Mouse (Mus musculus) liver, embryonic 13.5 days (tissue): Measurements from ENCODE around the gene Mettl27. TPM values are rescaled to one million over a fixed set of nuclear protein-coding genes. Genes with fewer than 3 reads are reported as not detected.
"Not testable (repeated sequence)": the region's sequence is repeated elsewhere in the genome, so short reads cannot be mapped to it uniquely, and the experiment has no call there.

Source experiments
- ATAC-seq: fragments of 200-750 bp; cut with Nextera tagmentation; 2 replicates; pipeline ENCODE4 v1.8.0; 2017; ENCODE audit warnings: low read depth, mild to moderate bottlenecking, moderate number of reproducible peaks, moderate library complexity
- DNase-seq: peaks from one replicate; pipeline ENCODE4 v3.0.0; 2022
- H3K27ac ChIP-seq: fragments of 300-500 bp; sonication (generic); 2 replicates; pipeline ENCODE4 v1.5.1; 2015; ENCODE audit warnings: moderate library complexity, mild to moderate bottlenecking, inconsistent platforms
- H3K27me3 ChIP-seq: fragments of 300-500 bp; sonication (generic); 2 replicates; pipeline ENCODE4 v1.6.1; 2015; ENCODE audit warnings: mild to moderate bottlenecking, inconsistent platforms
- H3K36me3 ChIP-seq: fragments of 300-500 bp; sonication (generic); 2 replicates; pipeline ENCODE4 v1.6.1; 2015; ENCODE audit warnings: mild to moderate bottlenecking, inconsistent platforms
- H3K4me1 ChIP-seq: fragments of 300-500 bp; sonication (generic); replicated peaks from 2 replicates; pipeline ENCODE4 v1.6.1; 2015; ENCODE audit warnings: inconsistent platforms
- H3K4me2 ChIP-seq: fragments of 300-500 bp; sonication (generic); 2 replicates; pipeline ENCODE4 v1.6.1; 2015; ENCODE audit warnings: inconsistent platforms, mild to moderate bottlenecking, moderate library complexity
- H3K4me3 ChIP-seq: fragments of 300-500 bp; sonication (generic); replicated peaks from 2 replicates; pipeline ENCODE4 v1.5.1; 2015; ENCODE audit warnings: mild to moderate bottlenecking, inconsistent platforms
- H3K9ac ChIP-seq: fragments of 300-500 bp; sonication (generic); 2 replicates; pipeline ENCODE4 v1.6.1; 2015; ENCODE audit warnings: mild to moderate bottlenecking, inconsistent platforms
- H3K9me3 ChIP-seq: fragments of 300-500 bp; sonication (generic); replicated peaks from 2 replicates; pipeline ENCODE4 v1.6.1; 2016; ENCODE audit warnings: inconsistent platforms
- WGBS: fragments of 180-500 bp; shearing (Covaris S2); methylation state at CpG from one replicate; pipeline ENCODE4 v1.1.7; 2015; ENCODE audit not compliant: insufficient replicate concordance; 5-methylcytosine and 5-hydroxymethylcytosine counted together
- polyA plus RNA-seq: library from polyadenylated mRNA; unstranded; fragments of >200 nt; fragmentation: Nextera tagmentation; extraction: Ambion mirVana; gene quantifications from 2 replicates; pipeline ENCODE4 v1.2.1, GENCODE M21; 2015

The Mettl27 gene
- polyA plus RNA-seq, 1 experiment from 2014 or later = 12.2 TPM

- ATAC-seq (peak; percentile 37), DNase-seq (peak; percentile 53)
- 37% methylated on average over 8 of the region's 8 CpGs for WGBS
- no peaks in the 10 kb centered on the region for H3K36me3 ChIP-seq
- H3K4me3 ChIP-seq = no peak overlapping the region
- H3K27ac ChIP-seq = peak overlapping the region; percentile 100
- H3K9ac ChIP-seq = peak overlapping the region; percentile 71
- H3K4me1 ChIP-seq = peaks cover 66% of the 10 kb centered on the region
- peaks cover 6% of the 10 kb centered on the region for H3K9me3 ChIP-seq
- 0 out of 2 replicates have a peak, but pooled peaks cover 1% of the 10 kb centered on the region for H3K27me3 ChIP-seq
- peak overlapping the region; percentile 63 for H3K4me2 ChIP-seq
These were observed 11.1 kb upstream of the Mettl27 start for GRCm38 (mm10) chr5:134921106-134921505.

- no peak overlapping the region for H3K9ac ChIP-seq
- 62% methylated on average over 6 of the region's 6 CpGs for WGBS
- H3K4me2 ChIP-seq = no peak overlapping the region
- H3K4me3 ChIP-seq = no peak overlapping the region
- no peaks in the 10 kb centered on the region for H3K9me3 ChIP-seq
- DNase-seq (no peak), ATAC-seq (no peak)
- no peaks in the 10 kb centered on the region for H3K36me3 ChIP-seq
- peak overlapping the region; percentile 35; the same call in 1 of the 2 replicates for H3K27ac ChIP-seq
- H3K27me3 ChIP-seq = peaks cover 5% of the 10 kb centered on the region; the same call in 1 of the 2 replicates
- peaks cover 46% of the 10 kb centered on the region for H3K4me1 ChIP-seq
These were observed 9.0 kb upstream of the Mettl27 start for GRCm38 (mm10) chr5:134923141-134923540.

GRCm38 (mm10) chr5:134926726-134927125 lies 5.4 kb upstream of the Mettl27 start:
- peaks cover 9% of the 10 kb centered on the region; the same call in 1 of the 2 replicates for H3K27me3 ChIP-seq
- H3K36me3 ChIP-seq = no peaks in the 10 kb centered on the region
- H3K4me2 ChIP-seq = no peak overlapping the region
- WGBS = 63% methylated on average over 4 of the region's 4 CpGs
- no peak overlapping the region for H3K27ac ChIP-seq
- no peaks in the 10 kb centered on the region for H3K9me3 ChIP-seq
- ATAC-seq = no peak
- H3K4me3 ChIP-seq = no peak overlapping the region
- H3K4me1 ChIP-seq = peaks cover 16% of the 10 kb centered on the region
- no peak overlapping the region for H3K9ac ChIP-seq
- DNase-seq = no peak

GRCm38 (mm10) chr5:134929988-134930387 lies 2.2 kb upstream of the Mettl27 start:
- WGBS = 70% methylated on average over 2 of the region's 2 CpGs

DNA sequence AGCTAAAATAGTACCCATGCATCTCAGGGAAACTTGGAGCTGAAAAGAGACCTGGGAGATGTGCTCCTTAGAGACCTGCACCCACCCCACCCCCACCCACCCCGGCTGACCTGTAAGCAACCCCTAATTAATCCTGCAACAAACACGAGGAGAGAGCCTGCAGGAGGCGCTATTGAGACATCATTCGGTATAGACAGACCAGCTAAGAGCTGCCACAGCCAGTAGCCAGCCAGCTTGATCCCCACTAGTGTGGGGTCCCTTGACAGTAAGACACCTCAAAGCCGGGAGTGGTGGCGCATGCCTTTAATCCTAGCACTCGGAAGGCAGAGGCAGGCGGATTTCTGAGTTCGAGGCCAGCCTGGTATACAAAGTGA lies 722 bp downstream of the Mettl27 start:
- H3K9ac ChIP-seq = peak overlapping the region; percentile 87
- 0 out of 2 replicates have a peak, but pooled peaks cover 3% of the 10 kb centered on the region for H3K27me3 ChIP-seq
- no peaks in the 10 kb centered on the region for H3K9me3 ChIP-seq
- 39% methylated on average over 9 of the region's 9 CpGs for WGBS
- ATAC-seq = peak; percentile 55
- H3K4me2 ChIP-seq = peak overlapping the region; percentile 89
- peaks cover 6% of the 10 kb centered on the region; the same call in 1 of the 2 replicates for H3K36me3 ChIP-seq
- peak overlapping the region; percentile 82 for H3K4me3 ChIP-seq
- peak; percentile 70 for DNase-seq
- H3K27ac ChIP-seq = peak overlapping the region; percentile 97
- peaks cover 26% of the 10 kb centered on the region for H3K4me1 ChIP-seq

More at GRCm38 (mm10) chr5:134929988-134930387, 2.2 kb upstream of the Mettl27 start:
- Histone ChIP-seq H3K9me3 (no peaks in the 10 kb centered on the region), H3K27me3 (peaks cover 9% of the 10 kb centered on the region; the same call in 1 of the 2 replicates), H3K4me3 (no peak overlapping the region), H3K4me1 (peaks cover 26% of the 10 kb centered on the region), H3K27ac (no peak overlapping the region), H3K9ac (no peak overlapping the region), H3K36me3 (peaks cover 6% of the 10 kb centered on the region; the same call in 1 of the 2 replicates), H3K4me2 (no peak overlapping the region)
- ATAC-seq (no peak), DNase-seq (no peak)

DNA sequence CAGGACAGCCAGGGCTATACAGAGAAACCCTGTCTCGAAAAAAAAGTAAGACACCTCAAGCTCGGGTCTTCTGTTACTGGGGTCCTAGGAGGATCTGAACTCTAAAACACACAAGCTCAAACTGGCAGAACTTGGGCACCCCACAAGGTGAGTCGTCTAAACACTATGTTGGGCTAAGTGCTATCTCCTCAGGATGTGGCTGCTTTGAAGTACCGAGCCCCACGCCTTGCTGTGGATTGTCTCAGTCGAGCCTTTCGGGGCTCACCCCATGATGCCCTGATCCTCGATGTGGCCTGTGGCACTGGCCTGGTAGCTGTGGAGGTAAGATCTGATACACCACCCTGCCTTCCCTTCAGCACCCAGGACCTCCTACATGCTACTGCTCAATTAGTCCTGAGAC lies 1.1 kb downstream of the Mettl27 start:
- 75% methylated on average over 8 of the region's 8 CpGs for WGBS
- ATAC-seq (no peak), DNase-seq (no peak)
- Histone ChIP-seq H3K27ac (peak overlapping the region; percentile 97; the same call in 1 of the 2 replicates), H3K9me3 (no peaks in the 10 kb centered on the region), H3K36me3 (peaks cover 6% of the 10 kb centered on the region; the same call in 1 of the 2 replicates), H3K4me1 (peaks cover 26% of the 10 kb centered on the region), H3K27me3 (0 out of 2 replicates have a peak, but pooled peaks cover 3% of the 10 kb centered on the region), H3K4me3 (peak overlapping the region; percentile 82), H3K9ac (peak overlapping the region; percentile 87), H3K4me2 (peak overlapping the region; percentile 89)

- peak overlapping the region; percentile 97; the same call in 1 of the 2 replicates for H3K27ac ChIP-seq
- H3K4me3 ChIP-seq = peak overlapping the region; percentile 82
- WGBS = 71% methylated on average over 5 of the region's 5 CpGs
These were observed 1.5 kb downstream of the Mettl27 start for GRCm38 (mm10) chr5:134933686-134934085.

GRCm38 (mm10) chr5:134934666-134935065 lies 2.5 kb downstream of the Mettl27 start:
- Histone ChIP-seq H3K36me3 (peaks cover 6% of the 10 kb centered on the region; the same call in 1 of the 2 replicates), H3K27ac (0 out of 2 replicates have a peak overlapping the region, but pooled peaks have one; percentile 13), H3K27me3 (0 out of 2 replicates have a peak, but pooled peaks cover 3% of the 10 kb centered on the region), H3K4me1 (peaks cover 26% of the 10 kb centered on the region), H3K4me3 (no peak overlapping the region), H3K9me3 (no peaks in the 10 kb centered on the region), H3K4me2 (no peak overlapping the region), H3K9ac (no peak overlapping the region)
- ATAC-seq (no peak), DNase-seq (no peak)
- 65% methylated on average over 3 of the region's 3 CpGs for WGBS

More at GRCm38 (mm10) chr5:134933686-134934085, 1.5 kb downstream of the Mettl27 start:
- not testable (repeated sequence) for H3K9me3 ChIP-seq, ATAC-seq, DNase-seq, H3K36me3 ChIP-seq, H3K27me3 ChIP-seq
- peak overlapping the region; percentile 89 for H3K4me2 ChIP-seq
- H3K4me1 ChIP-seq = peaks cover 26% of the 10 kb centered on the region
- H3K9ac ChIP-seq = peak overlapping the region; percentile 87

GRCm38 (mm10) chr5:134936051-134936450 lies 3.9 kb downstream of the Mettl27 start:
- no peak overlapping the region for H3K4me2 ChIP-seq
- H3K4me1 ChIP-seq = peaks cover 30% of the 10 kb centered on the region
- no peak overlapping the region for H3K27ac ChIP-seq
- no peaks in the 10 kb centered on the region for H3K27me3 ChIP-seq
- H3K9me3 ChIP-seq = no peaks in the 10 kb centered on the region
- DNase-seq (no peak), ATAC-seq (no peak)
- H3K4me3 ChIP-seq = no peak overlapping the region
- no peak overlapping the region for H3K9ac ChIP-seq
- H3K36me3 ChIP-seq = peaks cover 6% of the 10 kb centered on the region; the same call in 1 of the 2 replicates
- WGBS = 80% methylated on average over 6 of the region's 6 CpGs

DNA sequence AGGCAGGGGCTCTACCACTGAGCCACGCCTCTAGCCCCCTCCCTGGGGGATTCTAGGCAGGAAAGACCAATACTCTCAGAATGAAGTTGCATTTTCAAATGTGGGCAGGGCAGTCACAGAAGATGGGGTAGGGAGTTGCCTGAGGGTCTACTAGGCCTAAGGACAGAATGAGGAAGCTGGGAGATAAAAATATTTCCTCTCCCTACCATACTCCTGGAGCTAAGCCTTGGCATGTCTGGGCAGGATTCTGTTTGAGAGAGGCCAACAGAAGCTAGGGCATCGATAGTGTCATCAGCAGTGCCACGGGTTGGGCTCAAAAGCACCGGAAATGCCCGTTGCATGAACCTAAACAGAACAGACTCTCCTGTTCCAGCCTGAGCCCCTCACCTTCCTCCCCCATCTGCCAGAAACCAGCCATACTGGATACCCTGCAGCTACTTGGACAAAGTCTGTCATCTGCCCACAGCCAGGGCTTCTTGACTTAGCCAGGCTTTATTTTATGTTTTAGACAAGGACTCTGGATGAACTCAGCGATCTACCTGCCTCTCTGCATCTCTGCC lies 4.5 kb downstream of the Mettl27 start:
- H3K4me1 ChIP-seq = peaks cover 26% of the 10 kb centered on the region
- no peaks in the 10 kb centered on the region for H3K9me3 ChIP-seq
- DNase-seq = no peak
- H3K4me3 ChIP-seq = no peak overlapping the region
- no peak overlapping the region for H3K4me2 ChIP-seq
- H3K27ac ChIP-seq = no peak overlapping the region
- 60% methylated on average over 6 of the region's 6 CpGs for WGBS
- ATAC-seq = no peak
- no peak overlapping the region for H3K9ac ChIP-seq
- no peaks in the 10 kb centered on the region for H3K27me3 ChIP-seq
- peaks cover 6% of the 10 kb centered on the region; the same call in 1 of the 2 replicates for H3K36me3 ChIP-seq

GRCm38 (mm10) chr5:134939069-134939468 lies 6.9 kb downstream of the Mettl27 start:
- peaks cover 8% of the 10 kb centered on the region; the same call in 1 of the 2 replicates for H3K4me1 ChIP-seq
- no peaks in the 10 kb centered on the region for H3K27me3 ChIP-seq
- DNase-seq = no peak
- no peak overlapping the region for H3K4me2 ChIP-seq
- H3K4me3 ChIP-seq = no peak overlapping the region
- H3K36me3 ChIP-seq = no peaks in the 10 kb centered on the region
- no peak overlapping the region for H3K9ac ChIP-seq
- no peak for ATAC-seq
- no peaks in the 10 kb centered on the region for H3K9me3 ChIP-seq
- no peak overlapping the region for H3K27ac ChIP-seq
- WGBS = 68% methylated on average over 3 of the region's 3 CpGs
